19 mouse cellular contexts compared by ENCODE assay signal in genomic region chr12:56958244-56958643, GRCm38 (mm10).
DNase-seq lines count a peak whose midpoint lies in the region; ATAC-seq and TF ChIP-seq lines count a peak whose summit lies in the region.
"Had no signal": no experiment of that assay in that cellular context is flagged by ENCODE, and none has a peak within 500 bp of the region (broad histone marks: within the 10 kb centered on the region; RNA-seq: fewer than 3 reads in every experiment).

No protein-coding gene starts in this region.

- dilution Hi-C loops in CH12.LX (cut with MboI; ENCODE audit: extremely low pct_ligation_motif_present, extremely low pct_unique_long_range_greater_than_20kb, low sequenced_read_pairs) = no loop called here

- no peak for TF ChIP-seq EP300 in CH12.LX (IDR thresholded peaks at IDR 0.05; ENCODE audit: low read length)

- no peaks in the 10 kb centered on the region for H3K9me3 ChIP-seq in hindbrain, embryonic 14.5 days (ENCODE audit: control insufficient read depth, low read length)
- no peaks in the 10 kb centered on the region for H3K9me3 ChIP-seq in hindbrain, embryonic 10.5 days
- no peaks in the 10 kb centered on the region for H3K9me3 ChIP-seq in CH12.LX (replicated peaks; ENCODE audit: low read length)
- H3K9me3 ChIP-seq in intestine, embryonic 15.5 days = no peaks in the 10 kb centered on the region
- no peaks in the 10 kb centered on the region for H3K9me3 ChIP-seq in midbrain, embryonic 13.5 days
- H3K9me3 ChIP-seq: hindbrain, embryonic 12.5 days; limb, embryonic 15.5 days; liver, embryonic 15.5 days had no signal

- no peak for TF ChIP-seq CTCF in CH12.LX (conservative IDR thresholded peaks at IDR 0.05 in 1 of 2, IDR thresholded peaks at IDR 0.05 in 1 of 2; ENCODE audit: low read depth in 2 of 2, low read length in 2 of 2)

- no peak for TF ChIP-seq POLR2A in CH12.LX (IDR thresholded peaks at IDR 0.05; ENCODE audit: low read depth, low read length)

- H3K9ac ChIP-seq in hindbrain, embryonic 14.5 days = no peak overlapping the region
- H3K9ac ChIP-seq in CH12.LX (ENCODE audit: insufficient read depth, low read depth) = no peak overlapping the region
- H3K9ac ChIP-seq in intestine, embryonic 15.5 days = no peak overlapping the region
- no peak overlapping the region for H3K9ac ChIP-seq in midbrain, embryonic 13.5 days (replicated peaks)
- H3K9ac ChIP-seq: forebrain, postnatal 0 days; hindbrain, embryonic 12.5 days; limb, embryonic 15.5 days; liver, embryonic 15.5 days had no signal

- H3K36me3 ChIP-seq in hindbrain, embryonic 14.5 days (replicated peaks; ENCODE audit: control insufficient read depth, insufficient read depth) = no peaks in the 10 kb centered on the region
- no peaks in the 10 kb centered on the region for H3K36me3 ChIP-seq in hindbrain, embryonic 10.5 days
- H3K36me3 ChIP-seq in CH12.LX (replicated peaks in 1 of 2; ENCODE audit: control insufficient read depth in 1 of 2, insufficient read depth in 1 of 2, low read length in 1 of 2) = no peaks in the 10 kb centered on the region
- H3K36me3 ChIP-seq in intestine, embryonic 15.5 days = no peaks in the 10 kb centered on the region
- H3K36me3 ChIP-seq in midbrain, embryonic 13.5 days = no peaks in the 10 kb centered on the region
- H3K36me3 ChIP-seq: hindbrain, embryonic 12.5 days; limb, embryonic 15.5 days; liver, embryonic 15.5 days had no signal

- ATAC-seq in hindbrain, embryonic 14.5 days (ENCODE audit: low FRiP score) = no peak
- 0 out of 2 replicates have a peak, but pooled peaks have one; percentile 31 for ATAC-seq in intestine, embryonic 15.5 days
- no peak for ATAC-seq in midbrain, embryonic 13.5 days
- ATAC-seq: activated CD4-positive, CD25-positive, alpha-beta regulatory T cell, adult 4 months; forebrain, postnatal 0 days had no signal

- WGBS in hindbrain, embryonic 14.5 days = 40% methylated on average over 11 of the region's 11 CpGs
- WGBS in hindbrain, embryonic 10.5 days = 54% methylated on average over 11 of the region's 11 CpGs
- 38% methylated on average over 11 of the region's 11 CpGs for WGBS in intestine, embryonic 15.5 days
- 63% methylated on average over 11 of the region's 11 CpGs for WGBS in midbrain, embryonic 13.5 days

- no peaks in the 10 kb centered on the region for H3K79me2 ChIP-seq in CH12.LX (replicated peaks; ENCODE audit: control insufficient read depth, extremely low read depth, insufficient read depth, poor library complexity, severe bottlenecking)

- in situ Hi-C loops in CH12.LX (cut with MboI; ENCODE audit: low pct_ligation_motif_present, low pct_unique_long_range_greater_than_20kb, low sequenced_read_pairs) = no loop called here

- no peak for TF ChIP-seq RAD21 in CH12.LX (IDR thresholded peaks at IDR 0.05; ENCODE audit: low read depth, low read length)

- H3K4me1 ChIP-seq in hindbrain, embryonic 14.5 days (replicated peaks; ENCODE audit: control insufficient read depth, insufficient read depth, low read length) = 0 out of 2 replicates have a peak, but pooled peaks cover 3% of the 10 kb centered on the region
- peaks cover 13% of the 10 kb centered on the region for H3K4me1 ChIP-seq in hindbrain, embryonic 10.5 days (replicated peaks)
- H3K4me1 ChIP-seq in CH12.LX (ENCODE audit: control insufficient read depth in 1 of 2, insufficient read depth in 2 of 2) = no peaks in the 10 kb centered on the region
- H3K4me1 ChIP-seq in intestine, embryonic 15.5 days (replicated peaks) = 0 out of 2 replicates have a peak, but pooled peaks cover 2% of the 10 kb centered on the region
- no peaks in the 10 kb centered on the region for H3K4me1 ChIP-seq in midbrain, embryonic 13.5 days (replicated peaks)
- H3K4me1 ChIP-seq: liver, embryonic 15.5 days had no signal

- no peak overlapping the region for H3K4me3 ChIP-seq in hindbrain, embryonic 14.5 days (replicated peaks; ENCODE audit: low read length)
- no peak overlapping the region for H3K4me3 ChIP-seq in hindbrain, embryonic 10.5 days
- no peak overlapping the region for H3K4me3 ChIP-seq in CH12.LX (replicated peaks in 1 of 3; ENCODE audit: low read depth in 2 of 3, low read length in 2 of 3, poor library complexity in 1 of 3)
- H3K4me3 ChIP-seq in intestine, embryonic 15.5 days (replicated peaks) = no peak overlapping the region
- no peak overlapping the region for H3K4me3 ChIP-seq in midbrain, embryonic 13.5 days (replicated peaks)
- H3K4me3 ChIP-seq: hindbrain, embryonic 12.5 days; liver, embryonic 15.5 days had no signal

- H3K4me2 ChIP-seq in hindbrain, embryonic 14.5 days (replicated peaks) = 0 out of 2 replicates have a peak overlapping the region, but pooled peaks have one; percentile 10
- H3K4me2 ChIP-seq in CH12.LX (ENCODE audit: insufficient read depth, low read depth, poor library complexity, severe bottlenecking) = peak overlapping the region; percentile 22; the same call in 1 of the 2 replicates
- H3K4me2 ChIP-seq in intestine, embryonic 15.5 days (replicated peaks) = peak overlapping the region; percentile 32
- H3K4me2 ChIP-seq in midbrain, embryonic 13.5 days (replicated peaks) = no peak overlapping the region
- H3K4me2 ChIP-seq: liver, embryonic 15.5 days had no signal

- no peaks in the 10 kb centered on the region; the same call in 1 of the 2 replicates for H3K27me3 ChIP-seq in hindbrain, embryonic 14.5 days (ENCODE audit: control insufficient read depth, insufficient read depth, low read length)
- H3K27me3 ChIP-seq in hindbrain, embryonic 10.5 days (ENCODE audit: insufficient read depth, poor library complexity, severe bottlenecking) = peaks cover 67% of the 10 kb centered on the region
- H3K27me3 ChIP-seq in CH12.LX (replicated peaks) = no peaks in the 10 kb centered on the region
- H3K27me3 ChIP-seq in intestine, embryonic 15.5 days (replicated peaks) = no peaks in the 10 kb centered on the region
- H3K27me3 ChIP-seq in midbrain, embryonic 13.5 days = no peaks in the 10 kb centered on the region
- H3K27me3 ChIP-seq: limb, embryonic 15.5 days; liver, embryonic 15.5 days had no signal

- no peak overlapping the region for H3K27ac ChIP-seq in hindbrain, embryonic 14.5 days
- H3K27ac ChIP-seq in hindbrain, embryonic 10.5 days = no peak overlapping the region
- H3K27ac ChIP-seq in CH12.LX (ENCODE audit: insufficient read depth, low read depth) = no peak overlapping the region
- H3K27ac ChIP-seq in intestine, embryonic 15.5 days = no peak overlapping the region
- H3K27ac ChIP-seq in midbrain, embryonic 13.5 days = no peak overlapping the region
- H3K27ac ChIP-seq: hindbrain, embryonic 12.5 days; limb, embryonic 15.5 days; liver, embryonic 15.5 days had no signal

- DNase-seq in cerebellum, postnatal 10 days = peak; percentile 9 to 12
- no peak for DNase-seq in cerebellum, postnatal 36 days
- no peak for DNase-seq in hindbrain, embryonic 14.5 days (ENCODE audit: low spot score)
- no peak for DNase-seq in hindbrain, embryonic 10.5 days (ENCODE audit: low spot score)
- DNase-seq in CH12.LX (ENCODE audit: extremely low read depth) = no peak
- no peak for DNase-seq in gastrocnemius, postnatal 10 days
- DNase-seq: adrenal gland, postnatal 14 days; cerebellum, adult 11-12 months; forebrain, postnatal 0 days; kidney, adult 2 months; kidney, postnatal 14 days; lung, postnatal 4 days; thymus, adult 2 months had no signal

TF ChIP-seq in CH12.LX, 34 proteins besides CTCF, POLR2A, EP300 and RAD21:
- TF ChIP-seq NELFE (IDR thresholded peaks at IDR 0.05; ENCODE audit: low read depth, low read length) (no peak), JUN (IDR thresholded peaks at IDR 0.05; ENCODE audit: insufficient read depth, low read depth, low read length) (no peak)

Comparison
In these comparisons a context has a peak if more than half of its experiments do, and no peak if none do; other contexts are left out.
1. DNase-seq: peak in cerebellum, postnatal 10 days (2 of 2); none in cerebellum, postnatal 36 days (0 of 2), hindbrain, embryonic 14.5 days (single experiment), hindbrain, embryonic 10.5 days (single experiment), CH12.LX (single experiment) and gastrocnemius, postnatal 10 days (single experiment).